ENCODE assay signal across 31 mouse cellular contexts in the genomic region with DNA sequence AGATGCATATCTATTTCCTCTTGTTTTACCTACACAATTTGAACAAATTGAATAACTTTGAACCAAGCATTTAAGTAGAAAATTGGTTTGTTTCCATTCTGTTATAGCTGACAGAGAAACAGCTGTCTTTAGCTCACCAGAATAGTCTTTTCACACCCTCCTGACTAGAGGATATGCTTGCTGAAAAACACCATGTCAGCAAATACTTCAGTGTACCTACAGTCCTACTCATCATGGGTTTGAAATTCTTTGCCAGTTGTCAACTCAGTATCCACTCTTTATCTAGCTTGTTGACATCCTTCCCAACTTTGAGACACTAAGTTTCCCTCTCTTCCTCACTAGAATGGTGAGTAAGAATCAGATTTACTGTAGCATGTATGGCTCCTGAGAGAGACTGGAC.
"Had no signal": no experiment of that assay in that cellular context is flagged by ENCODE, and none has a peak within 500 bp of the region (broad histone marks: within the 10 kb centered on the region; RNA-seq: fewer than 3 reads in every experiment).

No protein-coding gene starts in this region.

- DNase-seq: left cerebral cortex, postnatal 4 days; liver; liver, embryonic 13.5 days; liver, postnatal 0 days; lung, adult 18-20 months; lung, adult 2 months; lung, embryonic 14.5 days; lung, postnatal 10 days; lung, postnatal 14 days; lung, postnatal 36 days; lung, postnatal 4 days; midbrain, embryonic 14.5 days had no signal

- H3K9me3 ChIP-seq: limb, embryonic 10.5 days; limb, embryonic 12.5 days; limb, embryonic 13.5 days; limb, embryonic 15.5 days; liver, embryonic 12.5 days; liver, embryonic 13.5 days; liver, embryonic 15.5 days; lung, embryonic 15.5 days; midbrain, embryonic 10.5 days; midbrain, embryonic 12.5 days; midbrain, embryonic 13.5 days; midbrain, embryonic 15.5 days had no signal

- H3K36me3 ChIP-seq: limb, embryonic 10.5 days; limb, embryonic 12.5 days; limb, embryonic 13.5 days; limb, embryonic 15.5 days; liver, embryonic 12.5 days; liver, embryonic 13.5 days; liver, embryonic 15.5 days; lung, embryonic 15.5 days; midbrain, embryonic 10.5 days; midbrain, embryonic 12.5 days; midbrain, embryonic 13.5 days; midbrain, embryonic 15.5 days had no signal

- H3K4me2 ChIP-seq: limb, embryonic 12.5 days; limb, embryonic 13.5 days; limb, embryonic 15.5 days; liver, embryonic 11.5 days; liver, embryonic 12.5 days; liver, embryonic 13.5 days; liver, embryonic 15.5 days; lung, embryonic 14.5 days; lung, embryonic 15.5 days; midbrain, embryonic 11.5 days; midbrain, embryonic 12.5 days; midbrain, embryonic 13.5 days; midbrain, embryonic 15.5 days had no signal

- H3K4me1 ChIP-seq: limb, embryonic 10.5 days; limb, embryonic 12.5 days; limb, embryonic 13.5 days; limb, embryonic 15.5 days; liver, embryonic 12.5 days; liver, embryonic 13.5 days; liver, embryonic 15.5 days; lung, embryonic 15.5 days; megakaryocyte, embryonic 14.5 days; midbrain, embryonic 10.5 days; midbrain, embryonic 12.5 days; midbrain, embryonic 13.5 days; midbrain, embryonic 15.5 days had no signal

- H3K27ac ChIP-seq: limb, embryonic 10.5 days; limb, embryonic 12.5 days; limb, embryonic 13.5 days; limb, embryonic 15.5 days; liver, embryonic 12.5 days; liver, embryonic 13.5 days; liver, embryonic 14.5 days; liver, embryonic 15.5 days; lung, embryonic 15.5 days; macrophage; midbrain, embryonic 10.5 days; midbrain, embryonic 12.5 days; midbrain, embryonic 13.5 days; midbrain, embryonic 15.5 days had no signal

- H3K27me3 ChIP-seq: limb, embryonic 12.5 days; limb, embryonic 13.5 days; limb, embryonic 15.5 days; liver, embryonic 12.5 days; liver, embryonic 13.5 days; liver, embryonic 15.5 days; lung, embryonic 15.5 days; megakaryocyte, embryonic 14.5 days; midbrain, embryonic 12.5 days; midbrain, embryonic 13.5 days; midbrain, embryonic 15.5 days had no signal

- H3K4me3 ChIP-seq: limb, embryonic 10.5 days; limb, embryonic 12.5 days; limb, embryonic 13.5 days; limb, embryonic 15.5 days; liver, embryonic 12.5 days; liver, embryonic 13.5 days; liver, embryonic 15.5 days; lung, embryonic 15.5 days; megakaryocyte, embryonic 14.5 days; midbrain, embryonic 10.5 days; midbrain, embryonic 12.5 days; midbrain, embryonic 13.5 days; midbrain, embryonic 15.5 days; myocyte had no signal

- ATAC-seq: liver, embryonic 12.5 days; liver, postnatal 0 days; lung, postnatal 0 days; midbrain, embryonic 13.5 days; midbrain, embryonic 15.5 days; midbrain, embryonic 16.5 days had no signal

- H3K9ac ChIP-seq: limb, embryonic 12.5 days; limb, embryonic 13.5 days; limb, embryonic 15.5 days; liver, embryonic 12.5 days; liver, embryonic 13.5 days; liver, embryonic 14.5 days; liver, embryonic 15.5 days; liver, postnatal 0 days; lung, embryonic 14.5 days; lung, embryonic 15.5 days; midbrain, embryonic 12.5 days; midbrain, embryonic 13.5 days; midbrain, embryonic 15.5 days had no signal
